In the genomic region with DNA sequence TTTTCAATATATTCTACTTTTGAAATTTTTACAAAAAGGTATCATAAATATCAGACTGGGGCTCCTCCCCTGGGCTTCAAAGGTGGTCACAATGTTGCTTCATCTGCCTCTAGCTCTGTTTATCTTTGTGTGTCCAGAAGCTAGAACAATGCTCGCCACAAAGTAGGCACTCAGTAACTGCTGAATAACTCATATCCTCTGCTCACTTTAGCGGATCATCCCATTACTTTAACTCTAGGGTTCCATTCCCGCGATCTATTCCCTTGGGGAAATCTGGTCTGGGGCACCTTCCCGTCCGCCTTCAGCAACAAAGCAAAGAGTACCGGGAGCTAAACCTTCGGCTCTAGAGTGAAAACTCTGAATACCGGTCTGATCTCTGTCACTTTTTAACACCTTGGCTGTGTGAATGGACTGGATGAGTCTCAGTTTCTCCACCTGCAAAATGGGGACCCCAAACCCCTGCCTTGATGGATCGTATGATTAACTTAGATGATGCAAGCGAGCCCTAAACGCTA, we compare ENCODE assay signal across 8 mouse cellular contexts. TPM values are rescaled to one million over a fixed set of nuclear protein-coding genes. Genes with fewer than 3 reads are reported as not detected.
DNase-seq lines count a peak whose midpoint lies in the region; ATAC-seq and TF ChIP-seq lines count a peak whose summit lies in the region.

No protein-coding gene starts in this region.

- peak overlapping the region; percentile 74 for H3K9ac ChIP-seq in ES-Bruce4 (ENCODE audit: low read depth, poor library complexity, severe bottlenecking)
- H3K9ac ChIP-seq in heart, postnatal 0 days (replicated peaks; ENCODE audit: low read depth, low read length) = peak overlapping the region; percentile 77

- H3K27ac ChIP-seq in gastrocnemius, adult 2 months = peak overlapping the region; percentile 95
- peak overlapping the region; percentile 67 for H3K27ac ChIP-seq in ES-Bruce4 (ENCODE audit: insufficient read depth, low read length)
- H3K27ac ChIP-seq in heart, postnatal 0 days (ENCODE audit: low read depth) = peak overlapping the region; percentile 95

- no peak for ATAC-seq in heart, postnatal 0 days (ENCODE audit: insufficient read depth, low read depth)
- no peak for ATAC-seq in monocyte, adult 5-6 weeks (replicated peaks; ENCODE audit: insufficient number of reproducible peaks, low FRiP score, low TSS enrichment, poor library complexity, severe bottlenecking)

- TF ChIP-seq CTCF in gastrocnemius, adult 2 months (IDR thresholded peaks at IDR 0.05) = no peak
- no peak for TF ChIP-seq CTCF in ES-Bruce4 (IDR thresholded peaks at IDR 0.05; ENCODE audit: low read depth, low read length)
- TF ChIP-seq CTCF in heart, postnatal 0 days (IDR thresholded peaks at IDR 0.05; ENCODE audit: low read depth) = no peak

- no peak for DNase-seq in gastrocnemius, adult 2 months
- no peak for DNase-seq in gastrocnemius, postnatal 25 days
- DNase-seq in heart, postnatal 0 days (ENCODE audit: low spot score) = peak; percentile 29
- peak; percentile 9 for DNase-seq in lung, postnatal 14 days
- DNase-seq in thymus, postnatal 4 days = no peak
- DNase-seq in spleen, postnatal 4 days (ENCODE audit: low spot score in 2 of 2) = no peak

- peak overlapping the region; percentile 79 for H3K4me2 ChIP-seq in heart, postnatal 0 days (ENCODE audit: low read depth, low read length)

- no peaks in the 10 kb centered on the region for H3K9me3 ChIP-seq in ES-Bruce4 (replicated peaks; ENCODE audit: control insufficient read depth, insufficient read depth, low read length, poor library complexity, severe bottlenecking)
- no peaks in the 10 kb centered on the region for H3K9me3 ChIP-seq in heart, postnatal 0 days (replicated peaks; ENCODE audit: control insufficient read depth, low read length)

- H3K36me3 ChIP-seq in ES-Bruce4 (ENCODE audit: control insufficient read depth, insufficient read depth, low read length, poor library complexity, severe bottlenecking) = peaks cover 26% of the 10 kb centered on the region
- H3K36me3 ChIP-seq in heart, postnatal 0 days (replicated peaks; ENCODE audit: control insufficient read depth, insufficient read depth, low read length) = peaks cover 34% of the 10 kb centered on the region

- WGBS in heart, postnatal 0 days = under 1% methylated on average over 12 of the region's 12 CpGs

- no peak for TF ChIP-seq EP300 in ES-Bruce4 (IDR thresholded peaks at IDR 0.05; ENCODE audit: insufficient read depth, low read depth, low read length)
- no peak for TF ChIP-seq EP300 in heart, postnatal 0 days (IDR thresholded peaks at IDR 0.05; ENCODE audit: low read depth)

- peak overlapping the region; percentile 95 for H3K4me3 ChIP-seq in gastrocnemius, adult 2 months
- H3K4me3 ChIP-seq in ES-Bruce4 (ENCODE audit: low read depth, low read length) = peak overlapping the region; percentile 99
- H3K4me3 ChIP-seq in heart, postnatal 0 days (ENCODE audit: low read depth, low read length) = peak overlapping the region; percentile 74

- H3K4me1 ChIP-seq in ES-Bruce4 (ENCODE audit: control insufficient read depth, insufficient read depth, low read length) = no peaks in the 10 kb centered on the region
- peaks cover 4% of the 10 kb centered on the region for H3K4me1 ChIP-seq in heart, postnatal 0 days (ENCODE audit: control insufficient read depth, insufficient read depth)

- intact Hi-C loops in gastrocnemius, adult 2 months (cut with DNase I) = loop anchor here (10.0 kb wide), 1 partner anchor 84 kb away; no protein-coding TSS in a partner anchor

- H3K27me3 ChIP-seq in ES-Bruce4 (ENCODE audit: control insufficient read depth, insufficient read depth, low read length, poor library complexity, severe bottlenecking) = no peaks in the 10 kb centered on the region
- H3K27me3 ChIP-seq in heart, postnatal 0 days (ENCODE audit: control insufficient read depth, insufficient read depth, low read length) = no peaks in the 10 kb centered on the region

- no peak for TF ChIP-seq POLR2A in ES-Bruce4 (IDR thresholded peaks at IDR 0.05; ENCODE audit: insufficient read depth, low read length)

RNA-seq across cellular contexts. Expression of a gene that starts 0.8 kb away (rescaled TPM):
- total RNA-seq in gastrocnemius, adult 2 months (2021) = 10 to 100 TPM; 18.0 to 34.4 TPM
- 10 to 100 TPM; 14.7 to 20.9 TPM for total RNA-seq in gastrocnemius, postnatal 25 days (2021)
- polyA plus RNA-seq in ES-Bruce4 (2011; ENCODE audit: insufficient read depth, insufficient read length, low read depth, missing spikeins) = 37.2 and 41.8 TPM in 2 replicates
- total RNA-seq in heart, postnatal 0 days (2014; rRNA removed; ENCODE audit: low replicate concordance) = 30.0 and 45.5 TPM in 2 replicates
- polyA plus RNA-seq in heart, postnatal 0 days (2015; fragmentation: Nextera tagmentation; extraction: Ambion mirVana) = 15.3 and 17.8 TPM in 2 replicates
- 43.8 to 59.4 TPM (median 48.6 TPM) in 3 replicates for total RNA-seq in monocyte, adult 5-6 weeks (2017)

RNA-seq across cellular contexts. Expression of a gene that starts 44.3 kb away (rescaled TPM):
- 10 to 100 TPM; 73.4 to 75.0 TPM for total RNA-seq in gastrocnemius, adult 2 months (2021)
- total RNA-seq in gastrocnemius, postnatal 25 days (2021) = 10 to 100 TPM; 65.8 to 74.1 TPM
- 13.9 and 16.9 TPM in 2 replicates for polyA plus RNA-seq in ES-Bruce4 (2011; ENCODE audit: insufficient read depth, insufficient read length, low read depth, missing spikeins)
- 37.0 and 44.5 TPM in 2 replicates for total RNA-seq in heart, postnatal 0 days (2014; rRNA removed; ENCODE audit: low replicate concordance)
- 6.7 and 8.2 TPM in 2 replicates for polyA plus RNA-seq in heart, postnatal 0 days (2015; fragmentation: Nextera tagmentation; extraction: Ambion mirVana)
- total RNA-seq in monocyte, adult 5-6 weeks (2017) = 2.3 to 4.7 TPM (median 3.3 TPM) in 3 replicates

Comparison
In these comparisons a context has a peak if more than half of its experiments do, and no peak if none do; other contexts are left out.
1. DNase-seq: peak in heart, postnatal 0 days (single experiment) and lung, postnatal 14 days (single experiment); none in gastrocnemius, adult 2 months (single experiment), gastrocnemius, postnatal 25 days (single experiment), thymus, postnatal 4 days (single experiment) and spleen, postnatal 4 days (0 of 2).
2. Peak in every context shown above with its lines, with median percentiles within 50 percentile points of each other: H3K27ac ChIP-seq and H3K4me3 ChIP-seq.